Mouse (Mus musculus) lung, postnatal 0 days (tissue): ENCODE data around the gene Mybpc1.

Source experiments
- CTCF ChIP-seq: IDR thresholded peaks from 2 replicates; pipeline ENCODE4 v1.5.1; 2016; ENCODE audit warnings: antibody characterized with exemption, mild to moderate bottlenecking
- EP300 ChIP-seq: IDR thresholded peaks from 2 replicates; pipeline ENCODE4 v1.6.1; 2016; ENCODE audit warnings: antibody characterized with exemption, mild to moderate bottlenecking, control low read depth

DNA sequence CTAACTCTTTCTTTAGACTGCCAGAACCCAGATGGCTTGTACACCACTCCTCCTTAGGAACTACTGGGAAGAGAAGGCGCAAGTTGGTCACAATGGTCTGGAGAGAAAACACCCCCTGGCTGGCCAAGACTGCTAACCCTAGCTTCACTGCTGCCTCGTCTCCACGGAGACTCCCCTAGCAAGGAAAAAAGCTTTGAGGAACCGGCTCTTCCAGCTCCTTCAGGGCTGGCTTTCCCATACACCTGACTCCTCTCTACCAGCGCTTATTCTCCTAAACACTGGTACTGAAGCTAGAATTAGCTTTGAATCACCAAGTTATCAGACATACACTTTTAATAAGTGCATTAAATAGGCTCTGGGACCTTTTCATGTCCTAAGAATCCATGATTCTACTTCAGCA, 105.0 kb downstream of the Mybpc1 start:
- TF ChIP-seq CTCF (no peak), EP300 (no peak)
